Mouse (Mus musculus): ENCODE results near the gene Themis3. TPM values are rescaled to one million over a fixed set of nuclear protein-coding genes. Genes with fewer than 3 reads are reported as not detected.
"Not testable (repeated sequence)": the region's sequence is repeated elsewhere in the genome, so short reads cannot be mapped to it uniquely, and the experiment has no call there.

Gene Themis3
- polyA plus RNA-seq, 1 experiment from 2014 or later: not detected

DNA sequence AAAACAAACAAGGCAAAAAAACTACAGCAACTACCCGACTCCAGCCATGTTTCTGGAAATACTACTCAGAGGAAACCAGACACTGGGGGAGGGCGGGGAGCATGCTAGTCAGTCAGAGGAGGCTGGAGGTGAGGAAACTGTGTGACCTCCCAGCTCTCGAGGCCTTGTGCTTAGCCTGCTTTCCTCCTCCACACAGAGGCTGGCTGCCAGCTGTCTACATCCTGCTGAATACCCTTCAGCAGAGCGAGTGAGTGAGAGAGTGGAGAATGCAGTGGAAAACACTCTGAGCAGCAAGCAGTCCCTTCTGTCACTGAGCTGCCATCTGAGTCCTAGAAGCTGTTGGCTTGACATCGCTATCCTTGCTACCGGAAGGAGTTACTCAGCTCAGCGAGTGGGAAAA is 30.2 kb downstream of the Themis3 start:
- Histone ChIP-seq H3K9me3 (ENCODE audit: control insufficient read depth, low read length) (no peaks in the 10 kb centered on the region), H3K36me3 (ENCODE audit: control insufficient read depth, insufficient read depth, low read length) (no peaks in the 10 kb centered on the region), H3K4me3 (ENCODE audit: low read depth, low read length) (no peak overlapping the region), H3K27ac (ENCODE audit: low read depth, low read length) (no peak overlapping the region), H3K27me3 (ENCODE audit: control insufficient read depth, insufficient read depth, low read length) (no peaks in the 10 kb centered on the region), H3K4me2 (ENCODE audit: low read depth) (no peak overlapping the region), H3K4me1 (ENCODE audit: control insufficient read depth, insufficient read depth, low read length) (no peaks in the 10 kb centered on the region), H3K9ac (ENCODE audit: low read length) (no peak overlapping the region)
- ATAC-seq (ENCODE audit: insufficient read depth, low FRiP score, low TSS enrichment) (no peak), DNase-seq (ENCODE audit: low spot score) (no peak)
- WGBS: 80% methylated on average over 7 of the region's 7 CpGs

DNA sequence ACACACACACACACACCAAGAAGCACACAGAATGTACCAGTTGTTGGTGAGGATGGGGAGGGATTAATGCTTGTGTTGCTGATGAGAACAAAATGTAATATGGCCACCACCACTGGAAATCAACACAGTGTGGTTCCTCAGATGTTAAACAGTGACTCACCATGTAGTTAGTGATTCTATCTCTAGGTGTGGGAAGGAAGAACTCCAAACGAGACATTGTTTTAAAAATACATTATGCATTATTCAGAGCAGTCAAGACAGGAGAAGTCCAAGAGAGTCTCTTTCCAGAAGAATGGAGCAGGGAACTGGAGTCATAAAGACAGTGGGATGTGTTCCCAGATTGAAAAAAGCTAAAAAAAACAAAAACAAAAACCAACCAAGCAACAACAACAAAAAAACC is 30.9 kb downstream of the Themis3 start:
- no peaks in the 10 kb centered on the region for H3K36me3 ChIP-seq (ENCODE audit: control insufficient read depth, insufficient read depth, low read length)
- H3K27me3 ChIP-seq (ENCODE audit: control insufficient read depth, insufficient read depth, low read length): no peaks in the 10 kb centered on the region
- H3K27ac ChIP-seq (ENCODE audit: low read depth, low read length): no peak overlapping the region
- no peak for ATAC-seq (ENCODE audit: insufficient read depth, low FRiP score, low TSS enrichment)
- no peaks in the 10 kb centered on the region for H3K9me3 ChIP-seq (ENCODE audit: control insufficient read depth, low read length)
- no peaks in the 10 kb centered on the region for H3K4me1 ChIP-seq (ENCODE audit: control insufficient read depth, insufficient read depth, low read length)
- H3K9ac ChIP-seq (ENCODE audit: low read length): no peak overlapping the region
- no peak overlapping the region for H3K4me3 ChIP-seq (ENCODE audit: low read depth, low read length)
- H3K4me2 ChIP-seq (ENCODE audit: low read depth): no peak overlapping the region
- 58% methylated on average over 1 of the region's 1 CpGs for WGBS
- no peak for DNase-seq (ENCODE audit: low spot score)

DNA sequence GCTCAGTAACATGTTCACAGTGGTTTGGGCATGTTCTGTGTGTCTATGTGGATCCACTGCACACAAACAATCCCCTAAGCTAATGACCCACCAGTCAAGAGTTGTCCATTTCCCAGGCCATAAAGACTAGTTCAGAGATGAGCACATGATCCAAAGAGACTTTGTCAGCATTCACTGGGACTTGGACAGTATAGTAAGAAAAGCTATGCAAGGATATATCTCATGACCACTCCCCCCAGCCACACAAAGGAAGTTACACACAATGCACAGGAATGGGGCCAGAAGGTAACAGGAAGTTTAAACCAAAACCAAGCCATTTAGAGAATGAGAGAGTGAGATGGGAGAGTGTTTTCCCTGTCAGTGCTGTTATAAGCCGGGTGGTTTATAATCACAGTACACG is 33.0 kb downstream of the Themis3 start:
- ATAC-seq (ENCODE audit: insufficient read depth, low FRiP score, low TSS enrichment): no peak
- WGBS: 77% methylated on average over 2 of the region's 2 CpGs
- no peaks in the 10 kb centered on the region for H3K9me3 ChIP-seq (ENCODE audit: control insufficient read depth, low read length)

DNA sequence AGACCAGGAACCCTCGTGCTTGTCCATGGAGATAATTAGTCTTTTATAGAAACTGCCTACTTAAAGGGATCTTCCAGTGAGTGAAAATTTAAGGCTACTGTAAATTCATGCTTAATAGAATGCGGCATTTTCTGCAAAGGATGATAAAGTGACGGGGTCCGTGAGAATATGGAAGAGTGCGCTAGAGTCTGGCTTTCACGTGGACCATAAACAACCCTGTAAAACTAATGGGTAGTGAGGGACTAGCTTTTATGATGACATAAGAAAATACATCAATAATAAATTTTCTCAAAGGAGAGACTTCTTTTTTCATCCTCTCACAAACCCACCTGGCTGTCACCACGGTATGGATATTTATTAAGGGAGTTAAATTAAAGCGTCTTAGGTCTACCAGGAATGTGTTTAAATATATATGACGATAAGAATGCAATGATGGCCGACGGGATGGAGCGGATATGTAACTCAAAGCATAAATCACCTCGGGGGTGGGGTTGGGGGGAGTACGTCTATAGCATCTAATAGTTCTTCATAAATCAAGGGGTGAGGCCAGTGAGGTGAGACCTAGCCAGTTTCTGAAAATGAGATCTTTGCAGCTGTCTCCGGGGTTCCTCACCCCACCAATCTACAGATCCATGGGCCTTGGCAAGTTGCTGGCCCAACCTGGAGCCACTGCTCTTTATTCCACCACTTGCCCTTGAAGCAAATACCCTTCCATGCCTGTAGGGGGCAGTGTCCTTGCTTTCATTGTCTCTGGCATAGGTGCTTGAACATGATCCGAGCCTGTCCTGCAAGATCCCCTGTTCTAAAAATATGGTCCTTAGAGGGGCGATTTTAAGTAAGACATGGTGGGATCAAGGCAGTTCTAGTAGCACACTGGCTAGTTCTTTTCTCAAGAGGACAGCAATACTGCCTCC is 35.8 kb downstream of the Themis3 start:
- ATAC-seq (ENCODE audit: insufficient read depth, low FRiP score, low TSS enrichment) (no peak), DNase-seq (ENCODE audit: low spot score) (no peak)
- H3K4me2 ChIP-seq (ENCODE audit: low read depth): no peak overlapping the region
- H3K27me3 ChIP-seq (ENCODE audit: control insufficient read depth, insufficient read depth, low read length): no peaks in the 10 kb centered on the region
- no peak overlapping the region for H3K27ac ChIP-seq (ENCODE audit: low read depth, low read length)
- no peak overlapping the region for H3K9ac ChIP-seq (ENCODE audit: low read length)
- H3K36me3 ChIP-seq (ENCODE audit: control insufficient read depth, insufficient read depth, low read length): no peaks in the 10 kb centered on the region
- H3K4me1 ChIP-seq (ENCODE audit: control insufficient read depth, insufficient read depth, low read length): no peaks in the 10 kb centered on the region
- no peak overlapping the region for H3K4me3 ChIP-seq (ENCODE audit: low read depth, low read length)
- WGBS: 86% methylated on average over 17 of the region's 17 CpGs
- H3K9me3 ChIP-seq (ENCODE audit: control insufficient read depth, low read length): no peaks in the 10 kb centered on the region

More for the DNA sequence above, 33.0 kb downstream of the Themis3 start:
- H3K9ac ChIP-seq (ENCODE audit: low read length): no peak overlapping the region
- no peak for DNase-seq (ENCODE audit: low spot score)
- no peak overlapping the region for H3K4me2 ChIP-seq (ENCODE audit: low read depth)
- H3K27me3 ChIP-seq (ENCODE audit: control insufficient read depth, insufficient read depth, low read length): no peaks in the 10 kb centered on the region
- no peaks in the 10 kb centered on the region for H3K36me3 ChIP-seq (ENCODE audit: control insufficient read depth, insufficient read depth, low read length)
- H3K4me1 ChIP-seq (ENCODE audit: control insufficient read depth, insufficient read depth, low read length): no peaks in the 10 kb centered on the region
- H3K27ac ChIP-seq (ENCODE audit: low read depth, low read length): no peak overlapping the region
- H3K4me3 ChIP-seq (ENCODE audit: low read depth, low read length): no peak overlapping the region

DNA sequence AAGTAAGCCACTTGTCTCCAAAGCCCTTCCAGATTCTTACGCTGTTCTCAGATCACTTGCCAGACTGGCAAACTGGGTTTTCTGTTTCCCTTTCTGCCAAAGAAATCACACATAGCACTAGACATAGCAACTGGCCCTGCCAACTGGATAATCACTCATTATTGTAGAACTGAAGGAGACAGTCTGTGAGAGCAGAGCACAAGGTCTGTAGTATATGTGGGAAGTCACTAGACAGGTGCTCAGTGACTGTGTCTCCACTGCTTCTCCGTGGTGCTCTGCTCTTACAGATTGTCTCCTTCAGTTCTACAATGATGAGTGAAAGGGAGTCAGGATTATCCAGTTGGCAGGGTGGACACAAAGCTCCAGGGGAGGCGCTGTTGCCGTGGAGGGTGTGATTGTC is 41.7 kb downstream of the Themis3 start:
- WGBS: 82% methylated on average over 4 of the region's 4 CpGs
- ATAC-seq (ENCODE audit: insufficient read depth, low FRiP score, low TSS enrichment): no peak

DNA sequence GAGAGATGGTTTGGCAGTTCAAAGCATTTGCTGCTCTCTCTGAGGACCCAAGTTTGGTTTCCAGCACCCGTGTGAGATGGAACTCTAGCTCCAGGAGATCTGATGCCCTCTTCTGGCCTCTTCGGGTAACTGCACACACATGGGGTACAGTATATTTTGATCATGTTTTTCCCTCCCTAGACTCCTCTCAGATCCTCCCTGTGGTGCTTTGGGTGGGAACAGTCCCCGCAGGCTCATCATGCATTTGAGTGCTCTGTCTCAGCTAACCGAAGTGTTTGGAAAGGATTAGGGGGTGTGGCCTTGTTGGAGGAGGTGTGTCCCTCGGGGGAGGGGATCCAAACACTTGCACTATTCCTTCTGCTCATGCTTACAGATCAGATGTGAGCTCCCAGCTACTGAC is 43.9 kb downstream of the Themis3 start:
- DNase-seq (ENCODE audit: low spot score) (no peak), ATAC-seq (ENCODE audit: insufficient read depth, low FRiP score, low TSS enrichment) (no peak)
- Histone ChIP-seq H3K36me3 (ENCODE audit: control insufficient read depth, insufficient read depth, low read length) (no peaks in the 10 kb centered on the region), H3K4me2 (ENCODE audit: low read depth) (no peak overlapping the region), H3K4me1 (ENCODE audit: control insufficient read depth, insufficient read depth, low read length) (no peaks in the 10 kb centered on the region), H3K4me3 (ENCODE audit: low read depth, low read length) (no peak overlapping the region), H3K27me3 (ENCODE audit: control insufficient read depth, insufficient read depth, low read length) (no peaks in the 10 kb centered on the region), H3K9me3 (ENCODE audit: control insufficient read depth, low read length) (no peaks in the 10 kb centered on the region), H3K27ac (ENCODE audit: low read depth, low read length) (no peak overlapping the region), H3K9ac (ENCODE audit: low read length) (no peak overlapping the region)
- whole genome bisulfite sequencing: 85% methylated on average over 5 of the region's 5 CpGs

More for the DNA sequence above, 41.7 kb downstream of the Themis3 start:
- H3K4me2 ChIP-seq (ENCODE audit: low read depth): no peak overlapping the region
- no peaks in the 10 kb centered on the region for H3K9me3 ChIP-seq (ENCODE audit: control insufficient read depth, low read length)
- no peaks in the 10 kb centered on the region for H3K36me3 ChIP-seq (ENCODE audit: control insufficient read depth, insufficient read depth, low read length)
- H3K27me3 ChIP-seq (ENCODE audit: control insufficient read depth, insufficient read depth, low read length): no peaks in the 10 kb centered on the region
- no peak overlapping the region for H3K27ac ChIP-seq (ENCODE audit: low read depth, low read length)
- no peak overlapping the region for H3K9ac ChIP-seq (ENCODE audit: low read length)
- H3K4me3 ChIP-seq (ENCODE audit: low read depth, low read length): no peak overlapping the region
- DNase-seq (ENCODE audit: low spot score): no peak
- H3K4me1 ChIP-seq (ENCODE audit: control insufficient read depth, insufficient read depth, low read length): no peaks in the 10 kb centered on the region

DNA sequence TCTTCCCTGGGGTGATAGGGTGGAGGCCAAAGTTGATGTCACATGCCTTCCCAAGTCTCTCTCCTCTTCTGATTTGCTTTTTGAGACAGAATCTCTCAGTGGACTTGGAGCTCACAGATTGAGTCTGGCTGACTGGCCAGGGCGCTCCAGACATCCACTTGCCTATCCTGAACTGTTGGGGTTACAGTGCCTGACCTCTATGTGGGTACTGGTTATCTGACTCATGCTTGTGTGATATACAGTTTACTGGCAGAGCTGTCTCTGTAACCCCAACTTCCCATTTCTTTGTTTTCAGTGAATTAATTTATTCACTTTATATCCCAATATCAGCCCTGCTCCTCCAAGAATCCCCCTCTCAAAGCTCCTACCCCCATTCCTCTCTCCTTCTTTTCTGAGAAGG is 62.1 kb downstream of the Themis3 start:
- Histone ChIP-seq H3K9ac (ENCODE audit: low read length) (no peak overlapping the region), H3K4me1 (ENCODE audit: control insufficient read depth, insufficient read depth, low read length) (no peaks in the 10 kb centered on the region), H3K4me3 (ENCODE audit: low read depth, low read length) (no peak overlapping the region), H3K9me3 (ENCODE audit: control insufficient read depth, low read length) (no peaks in the 10 kb centered on the region), H3K36me3 (ENCODE audit: control insufficient read depth, insufficient read depth, low read length) (no peaks in the 10 kb centered on the region), H3K27me3 (ENCODE audit: control insufficient read depth, insufficient read depth, low read length) (no peaks in the 10 kb centered on the region), H3K4me2 (ENCODE audit: low read depth) (no peak overlapping the region), H3K27ac (ENCODE audit: low read depth, low read length) (no peak overlapping the region)
- ATAC-seq (ENCODE audit: insufficient read depth, low FRiP score, low TSS enrichment): no peak
- WGBS: 84% methylated on average over 1 of the region's 1 CpGs
- DNase-seq (ENCODE audit: low spot score): no peak

DNA sequence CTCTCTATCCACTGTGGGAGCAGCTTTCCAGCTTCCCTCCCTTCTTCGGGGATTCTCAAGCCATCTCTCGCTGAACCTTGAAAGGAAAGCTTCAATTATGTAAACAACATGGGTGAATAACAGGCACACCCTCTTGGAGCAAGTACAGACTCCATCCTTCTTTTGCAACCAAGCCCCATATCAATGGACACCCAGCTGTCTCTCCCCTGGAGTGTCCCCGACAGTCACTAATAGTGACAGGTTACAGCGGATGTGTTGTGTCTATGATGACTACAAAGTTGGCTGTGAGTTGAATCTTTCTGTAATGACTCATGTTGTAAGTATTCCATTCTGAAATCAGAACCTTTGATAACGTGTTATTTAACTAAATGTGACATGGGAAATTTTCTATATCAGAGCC is 71.0 kb downstream of the Themis3 start:
- Histone ChIP-seq H3K4me1 (ENCODE audit: control insufficient read depth, insufficient read depth, low read length) (peaks cover 3% of the 10 kb centered on the region; the same call in 1 of the 2 replicates), H3K27ac (ENCODE audit: low read depth, low read length) (no peak overlapping the region), H3K9me3 (ENCODE audit: control insufficient read depth, low read length) (no peaks in the 10 kb centered on the region), H3K4me3 (ENCODE audit: low read depth, low read length) (no peak overlapping the region), H3K27me3 (ENCODE audit: control insufficient read depth, insufficient read depth, low read length) (no peaks in the 10 kb centered on the region), H3K36me3 (ENCODE audit: control insufficient read depth, insufficient read depth, low read length) (no peaks in the 10 kb centered on the region), H3K9ac (ENCODE audit: low read length) (no peak overlapping the region), H3K4me2 (ENCODE audit: low read depth) (no peak overlapping the region)
- WGBS: 82% methylated on average over 5 of the region's 5 CpGs
- ATAC-seq (ENCODE audit: insufficient read depth, low FRiP score, low TSS enrichment) (no peak), DNase-seq (ENCODE audit: low spot score) (no peak)

DNA sequence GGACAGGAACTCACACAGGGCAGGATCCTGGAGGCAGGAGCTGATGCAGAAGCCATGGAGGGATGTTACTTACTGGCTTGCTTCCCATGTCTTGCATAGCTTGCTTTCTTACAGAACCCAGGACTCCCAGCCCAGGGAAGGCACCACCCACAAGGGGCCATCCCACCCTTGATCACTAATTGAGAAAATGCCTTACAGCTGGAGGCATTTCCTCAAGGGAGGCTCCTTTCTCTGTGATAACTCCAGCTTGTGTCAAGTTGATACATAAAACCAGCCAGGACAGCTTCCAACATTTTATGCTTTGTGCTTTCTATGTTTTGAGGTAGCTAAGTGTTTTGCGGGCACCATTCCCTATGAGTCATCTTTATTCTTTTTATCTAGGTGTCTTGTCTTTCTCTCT is 71.8 kb downstream of the Themis3 start:
- not testable (repeated sequence) for H3K27ac ChIP-seq (ENCODE audit: low read depth, low read length); H3K9ac ChIP-seq (ENCODE audit: low read length); H3K36me3 ChIP-seq (ENCODE audit: control insufficient read depth, insufficient read depth, low read length); H3K4me1 ChIP-seq (ENCODE audit: control insufficient read depth, insufficient read depth, low read length); H3K4me3 ChIP-seq (ENCODE audit: low read depth, low read length); H3K4me2 ChIP-seq (ENCODE audit: low read depth); DNase-seq (ENCODE audit: low spot score); ATAC-seq (ENCODE audit: insufficient read depth, low FRiP score, low TSS enrichment); H3K27me3 ChIP-seq (ENCODE audit: control insufficient read depth, insufficient read depth, low read length); H3K9me3 ChIP-seq (ENCODE audit: control insufficient read depth, low read length)
- WGBS: 94% methylated on average over 1 of the region's 1 CpGs

Measured in neural tube, embryonic 11.5 days (tissue).